ENCODE assay signal across 24 mouse cellular contexts in the genomic region with DNA sequence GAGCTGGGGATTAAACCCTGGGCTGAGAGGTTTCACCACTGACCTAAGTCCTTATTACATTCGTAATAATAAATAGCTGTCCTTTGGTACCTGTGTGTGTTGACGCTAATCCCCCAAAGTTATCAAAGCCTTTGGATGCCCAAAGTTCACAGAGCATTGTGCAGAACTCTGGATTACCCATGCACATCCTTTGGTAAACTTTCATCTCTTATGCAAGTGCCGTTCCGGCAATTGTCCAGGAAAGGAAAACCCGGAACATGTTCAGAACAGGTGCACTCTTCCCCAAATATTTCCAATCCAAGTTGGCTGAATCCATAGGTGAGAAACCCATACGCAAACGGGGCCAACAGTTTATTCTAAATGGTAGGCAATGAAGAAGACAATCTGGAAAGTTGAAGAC.
"Had no signal": no experiment of that assay in that cellular context is flagged by ENCODE, and none has a peak within 500 bp of the region (broad histone marks: within the 10 kb centered on the region; RNA-seq: fewer than 3 reads in every experiment).

No protein-coding gene starts in this region.

- H3K27me3 ChIP-seq: heart, embryonic 12.5 days; hindbrain, embryonic 12.5 days; intestine, embryonic 15.5 days; limb, embryonic 12.5 days; liver, embryonic 13.5 days; liver, embryonic 15.5 days had no signal

- DNase-seq: gastrocnemius, adult 2 months; gastrocnemius, postnatal 10 days; gastrocnemius, postnatal 25 days; heart, adult 18-20 months; heart, postnatal 10 days; heart, postnatal 4 days; liver; liver, embryonic 13.5 days; liver, postnatal 0 days had no signal

- H3K36me3 ChIP-seq: heart, embryonic 10.5 days; heart, embryonic 12.5 days; hindbrain, embryonic 10.5 days; hindbrain, embryonic 12.5 days; intestine, embryonic 15.5 days; limb, embryonic 10.5 days; limb, embryonic 12.5 days; liver, embryonic 13.5 days; liver, embryonic 15.5 days had no signal

- H3K4me3 ChIP-seq: gastrocnemius, adult 2 months; heart, embryonic 10.5 days; heart, embryonic 12.5 days; hindbrain, embryonic 10.5 days; hindbrain, embryonic 12.5 days; intestine, embryonic 15.5 days; layer of hippocampus, adult 2 months; left cerebral cortex, adult 2 months; limb, embryonic 10.5 days; limb, embryonic 12.5 days; liver, embryonic 13.5 days; liver, embryonic 15.5 days had no signal

- ATAC-seq: hindbrain, embryonic 16.5 days; inflammation-experienced regulatory T-cells, adult 6 months; intestine, embryonic 15.5 days; intestine, postnatal 0 days; liver, postnatal 0 days had no signal

- H3K9ac ChIP-seq: heart, embryonic 12.5 days; hindbrain, embryonic 12.5 days; hindbrain, embryonic 14.5 days; intestine, embryonic 15.5 days; limb, embryonic 12.5 days; liver, embryonic 13.5 days; liver, embryonic 15.5 days; liver, postnatal 0 days had no signal

- H3K9me3 ChIP-seq: heart, embryonic 10.5 days; heart, embryonic 12.5 days; hindbrain, embryonic 10.5 days; hindbrain, embryonic 12.5 days; intestine, embryonic 15.5 days; limb, embryonic 10.5 days; limb, embryonic 12.5 days; liver, embryonic 13.5 days; liver, embryonic 15.5 days had no signal

- H3K27ac ChIP-seq: gastrocnemius, adult 2 months; heart, embryonic 10.5 days; hindbrain, embryonic 10.5 days; hindbrain, embryonic 12.5 days; intestine, embryonic 15.5 days; kidney, postnatal 0 days; layer of hippocampus, adult 2 months; left cerebral cortex, adult 2 months; limb, embryonic 10.5 days; limb, embryonic 12.5 days; liver, embryonic 13.5 days; liver, embryonic 15.5 days had no signal

- H3K4me2 ChIP-seq: heart, embryonic 12.5 days; hindbrain, embryonic 12.5 days; hindbrain, embryonic 14.5 days; intestine, embryonic 15.5 days; limb, embryonic 12.5 days; liver, embryonic 13.5 days; liver, embryonic 15.5 days had no signal
